Mouse (Mus musculus) mouse embryonic stem cell (cell line): Measurements from ENCODE around the gene Gm45208.

ENCODE experiments used
- in situ Hi-C, 2 experiments: fragments of 300-500 bp; cut with MboI; formaldehyde crosslinking; loops; 1 replicate in 1 of 2; 3 replicates in 1 of 2; pipeline ENCODE4 v1.14.3; 2019 to 2020; ENCODE audit warnings: low sequenced_read_pairs in 2 of 2, low pct_unique_long_range_greater_than_20kb in 1 of 2, mixed read lengths in 1 of 2; ENCODE audit not compliant: unreplicated experiment in 1 of 2

Gene Gm45208

DNA sequence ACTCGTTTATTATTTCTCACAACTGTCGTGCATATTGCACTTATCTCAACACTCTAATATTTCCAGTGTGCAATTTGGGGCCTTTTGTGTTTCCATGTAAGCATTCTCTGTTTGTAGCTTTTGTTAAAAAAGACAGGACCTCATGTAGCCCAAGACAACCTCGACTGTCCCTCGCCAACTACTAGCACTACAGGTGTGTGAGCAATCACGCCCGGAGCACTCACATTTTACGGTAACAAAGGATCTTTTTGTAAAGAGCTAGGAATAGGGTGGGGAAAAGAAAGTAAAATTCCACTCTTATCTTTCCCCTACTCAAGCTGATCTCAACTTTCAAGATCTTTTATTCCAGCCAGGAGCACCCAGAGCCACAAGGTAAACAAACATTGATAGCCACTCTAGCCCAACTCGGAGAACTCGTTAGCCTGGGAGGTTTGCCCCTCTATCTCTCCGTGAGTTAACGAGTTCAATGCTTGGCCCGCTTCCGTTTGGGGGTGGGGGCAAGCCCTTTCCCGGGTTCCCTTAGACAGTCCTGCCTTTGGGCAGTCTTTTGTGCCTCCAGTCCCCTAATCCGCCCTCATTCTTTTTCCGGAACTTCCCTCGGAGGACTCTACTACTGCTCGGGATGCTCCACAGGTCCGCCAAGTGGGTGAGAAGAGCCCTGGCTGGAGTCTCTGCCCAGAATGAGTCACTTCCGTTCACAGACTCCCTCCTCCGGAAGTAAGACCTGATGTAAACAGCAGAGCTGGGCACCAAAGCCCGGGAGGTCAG is at the start of gene Gm45208:
TSS of gene Gm45208 (plus strand) at position 732 of the 768 bp plus-strand sequence.
- in situ Hi-C loops = loop anchor here in 1 of 2 experiments (25.0 kb wide), 1 partner anchor 259 kb away; no protein-coding TSS in a partner anchor

DNA sequence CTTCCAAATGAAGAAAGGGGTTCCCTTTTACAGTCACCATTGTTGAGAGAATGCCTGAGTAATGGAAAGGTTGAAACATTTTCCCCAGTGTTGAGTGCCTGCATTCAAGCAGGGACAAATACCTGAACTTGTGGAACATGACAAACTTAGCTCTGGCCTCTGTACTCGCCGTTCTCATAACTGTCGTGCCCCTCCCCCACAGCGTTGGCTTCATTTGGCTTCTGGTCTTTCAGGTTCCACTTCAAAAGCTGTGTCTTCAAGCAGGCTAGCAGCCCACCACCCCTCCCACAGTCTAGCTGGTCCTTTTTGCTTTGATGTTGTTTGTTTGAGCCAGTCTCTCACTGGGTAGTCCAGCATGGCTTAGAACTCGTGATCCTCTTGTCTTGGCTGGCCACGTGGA is 49.3 kb upstream of the Gm45208 start:
- in situ Hi-C loops = no loop called here

DNA sequence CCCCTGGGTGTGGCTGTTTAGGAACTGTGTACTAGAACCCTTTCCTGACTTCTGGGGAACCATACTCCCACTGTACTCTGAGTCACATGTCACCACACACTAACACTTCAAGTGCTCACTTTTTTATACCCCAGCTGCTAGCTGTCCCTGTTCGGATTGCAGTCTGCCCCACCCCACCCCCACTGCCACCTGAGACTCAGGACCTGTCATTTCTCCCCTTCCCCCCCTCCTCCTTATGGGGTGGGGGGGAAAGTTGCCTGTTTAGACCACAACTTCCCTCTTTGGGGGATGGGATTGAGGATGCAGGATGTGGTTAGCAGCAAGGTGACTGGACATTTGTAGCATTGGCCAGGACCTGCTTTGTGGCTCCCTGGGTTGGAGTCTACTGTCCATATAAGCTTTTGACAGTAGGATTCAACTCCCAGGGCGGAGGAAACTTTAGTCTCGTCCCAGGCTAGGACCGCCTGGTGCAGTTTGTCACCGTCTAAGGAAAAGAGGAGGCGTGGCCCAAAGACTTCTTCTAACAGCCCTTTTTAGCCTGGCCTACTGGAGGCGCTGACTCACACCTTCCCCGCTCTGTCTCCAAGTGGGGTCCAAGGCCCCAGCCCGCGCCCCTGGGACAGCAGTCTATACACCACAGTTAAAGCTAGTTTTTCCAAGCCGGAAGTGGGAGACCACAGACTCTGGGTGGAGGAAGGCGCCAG is 48.3 kb upstream of the Gm45208 start:
- in situ Hi-C loops = no loop called here

DNA sequence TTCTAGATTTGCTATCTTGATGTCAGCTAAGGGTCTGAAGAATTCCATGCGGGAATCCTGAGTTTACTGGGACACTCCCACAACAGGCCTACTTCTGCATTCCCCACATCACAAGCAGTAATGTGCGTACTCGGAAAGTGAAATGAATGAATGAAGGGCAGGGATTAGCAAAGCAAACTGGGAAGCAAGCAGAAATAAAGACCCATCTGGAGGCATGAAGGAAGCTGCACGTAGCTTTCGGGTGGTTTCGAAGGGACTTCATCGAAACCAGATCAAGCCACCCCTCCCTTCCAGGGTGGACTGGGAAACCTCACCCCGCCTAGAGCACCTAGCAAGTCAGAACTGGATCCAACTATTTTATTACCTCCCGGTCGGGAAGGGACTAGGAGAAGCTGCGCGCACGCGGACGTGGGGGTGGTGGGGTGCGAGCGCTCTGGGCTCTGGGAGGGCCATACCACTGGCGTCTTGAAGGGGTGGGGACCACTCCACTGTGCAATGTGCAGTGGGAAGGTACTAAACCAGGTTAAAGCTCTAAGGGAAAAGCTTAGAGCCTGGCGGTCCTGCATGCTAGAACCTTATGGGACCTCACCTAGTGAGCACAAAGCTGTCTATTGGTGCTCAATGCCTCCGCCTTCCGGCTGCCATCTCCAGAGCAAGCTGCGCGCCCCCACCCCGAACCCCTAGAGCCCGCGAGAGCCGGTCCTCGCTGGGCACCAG is 47.6 kb upstream of the Gm45208 start:
- in situ Hi-C loops = no loop called here

DNA sequence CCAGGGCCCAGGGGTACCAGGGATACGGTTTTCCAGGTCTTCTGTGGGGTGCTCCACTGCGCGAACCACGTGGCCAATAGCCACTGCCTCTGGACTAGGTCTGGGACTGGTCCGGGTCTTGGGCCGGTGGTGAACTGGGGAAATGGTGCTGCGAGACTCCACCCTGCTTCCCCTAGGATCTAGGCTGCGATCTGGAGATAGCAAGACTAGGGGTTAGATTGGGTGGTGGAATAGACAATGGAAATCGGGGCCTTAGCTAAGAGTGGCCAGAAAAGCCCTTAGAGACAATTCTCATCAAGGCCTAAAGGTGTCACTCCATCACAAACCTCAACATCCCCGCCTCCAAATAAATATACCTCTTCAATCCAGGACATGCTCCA is 47.1 kb upstream of the Gm45208 start:
- in situ Hi-C loops = no loop called here

DNA sequence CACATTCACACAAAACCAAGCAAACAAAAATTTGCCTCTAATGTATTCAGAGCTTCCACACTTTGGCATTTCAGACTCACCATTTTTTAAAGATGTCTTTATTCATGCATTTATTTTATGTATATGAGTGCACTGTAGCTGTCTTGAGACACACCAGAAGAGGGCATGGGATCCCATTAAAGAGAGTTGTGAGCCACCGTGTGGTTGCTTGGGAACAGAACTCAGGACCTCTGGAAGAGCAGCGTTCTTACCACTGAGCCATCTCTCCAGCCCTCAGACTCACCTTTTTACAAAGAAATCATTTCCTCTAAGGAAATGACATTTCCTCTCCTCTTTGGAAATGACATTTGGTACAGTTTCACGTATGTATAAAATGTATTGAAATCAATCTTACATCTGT is 43.1 kb upstream of the Gm45208 start:
- in situ Hi-C loops = no loop called here

DNA sequence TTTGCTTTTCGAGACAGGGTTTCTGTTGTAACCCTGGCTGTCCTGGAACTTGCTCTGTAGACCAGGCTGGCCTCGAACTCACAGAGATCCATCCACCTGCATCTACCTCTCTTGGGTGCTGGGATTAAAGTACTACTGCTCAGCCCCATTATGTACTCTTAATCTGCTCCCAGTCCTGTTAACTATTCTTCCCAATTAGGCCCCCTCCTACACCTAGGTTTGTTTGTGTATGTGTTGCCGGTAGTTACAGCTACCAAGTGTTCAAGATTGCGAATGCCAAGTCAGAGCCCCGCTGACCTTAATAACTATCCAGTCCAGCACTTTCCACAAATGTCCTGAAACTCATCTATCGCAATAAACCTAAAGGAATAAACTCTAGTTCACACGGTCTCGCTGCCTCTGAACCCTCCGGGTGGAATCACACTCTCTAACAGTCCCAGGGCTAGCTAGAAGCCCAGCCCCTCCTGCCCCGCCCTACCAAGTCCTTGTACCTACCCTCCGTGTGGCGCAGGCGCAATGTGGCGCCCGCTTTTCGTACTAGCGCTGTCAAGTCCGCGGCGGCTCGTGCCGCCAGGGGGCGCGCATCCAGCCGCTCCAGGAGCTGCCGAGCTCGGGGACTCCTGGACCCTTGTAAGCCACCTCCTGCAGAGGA is 42.5 kb upstream of the Gm45208 start:
- in situ Hi-C loops = no loop called here

DNA sequence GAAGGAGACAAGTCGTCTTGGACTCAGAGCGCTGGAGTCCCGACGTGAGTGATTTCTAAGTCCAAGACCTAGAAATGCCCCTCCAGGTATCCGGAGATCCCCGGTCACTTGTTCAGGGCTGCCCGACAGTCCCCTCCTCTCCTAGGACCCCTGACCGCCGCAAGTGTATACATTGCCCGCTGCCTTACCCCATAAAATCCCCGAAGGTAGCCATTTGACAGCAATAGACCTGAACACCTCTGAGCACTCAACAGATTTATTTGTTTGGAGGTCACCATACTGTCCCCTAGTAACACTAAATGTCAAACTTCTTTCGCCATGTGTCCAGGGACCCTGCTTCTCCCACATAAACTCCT is 42.0 kb upstream of the Gm45208 start:
- in situ Hi-C loops = no loop called here

DNA sequence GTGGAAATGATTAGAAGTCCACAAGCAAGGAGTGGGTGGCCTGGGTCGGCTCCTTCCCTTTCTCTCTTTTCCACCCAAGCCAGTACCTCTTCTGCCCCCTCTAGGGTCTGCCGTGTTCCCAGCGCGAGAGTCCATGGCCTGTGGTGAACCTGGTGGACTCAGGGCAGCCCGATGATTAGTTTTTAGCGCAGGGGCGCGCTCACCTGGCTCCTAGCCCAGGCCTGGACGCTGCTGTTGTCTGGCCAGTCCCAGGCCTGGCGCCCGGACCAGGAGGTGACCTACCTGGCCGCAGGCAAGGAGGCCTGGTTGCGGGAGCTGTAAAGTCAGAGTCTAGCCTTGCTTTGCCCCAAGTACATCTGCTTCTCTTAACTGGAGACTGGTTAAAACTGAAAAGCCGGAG is 41.2 kb upstream of the Gm45208 start, which contains the start of gene Magix:
TSS of gene Magix (minus strand) at position 388 of the 400 bp plus-strand sequence.
- in situ Hi-C loops = no loop called here

DNA sequence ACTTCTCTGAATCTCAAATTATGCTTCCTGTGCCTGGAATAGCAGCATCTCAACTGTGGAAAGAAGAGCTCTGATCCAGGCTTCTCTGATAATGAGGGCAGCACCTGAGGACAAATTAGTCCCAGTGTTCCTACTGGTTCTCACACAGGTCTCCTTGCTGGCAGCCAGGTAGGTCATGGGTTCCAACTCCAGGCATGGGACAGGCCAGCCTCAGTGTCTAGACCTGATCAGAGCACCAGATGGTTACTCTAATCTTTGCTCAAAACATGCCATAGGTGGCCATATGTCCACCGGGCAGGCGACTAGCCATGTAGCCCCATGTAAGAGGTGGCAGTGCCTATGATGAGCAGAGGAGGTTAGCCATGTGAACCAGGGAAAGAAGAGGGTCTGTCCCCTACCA is 33.7 kb upstream of the Gm45208 start:
- in situ Hi-C loops = no loop called here

DNA sequence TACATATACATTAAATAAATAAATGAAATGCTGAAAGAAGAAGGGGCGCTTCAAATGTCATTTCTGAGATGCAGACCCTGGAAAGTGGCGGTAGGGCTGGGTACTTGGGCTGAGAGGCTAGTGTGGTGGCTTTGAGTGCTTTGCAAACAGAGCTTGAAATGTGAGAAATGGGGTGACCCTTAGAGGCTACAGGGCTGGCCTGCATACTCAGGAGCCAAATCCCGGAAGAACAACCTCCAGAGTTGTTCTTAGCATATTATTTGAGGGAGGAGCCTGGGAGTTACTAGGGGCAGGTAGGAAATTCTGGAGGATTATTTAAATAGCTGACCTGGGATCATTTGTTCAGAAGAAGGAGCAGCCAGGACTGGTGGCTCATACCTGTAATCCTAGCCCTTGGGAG is 31.6 kb upstream of the Gm45208 start:
- in situ Hi-C loops = loop anchor here in 1 of 2 experiments (10.0 kb wide), 1 partner anchor 216 kb away; no protein-coding TSS in a partner anchor

DNA sequence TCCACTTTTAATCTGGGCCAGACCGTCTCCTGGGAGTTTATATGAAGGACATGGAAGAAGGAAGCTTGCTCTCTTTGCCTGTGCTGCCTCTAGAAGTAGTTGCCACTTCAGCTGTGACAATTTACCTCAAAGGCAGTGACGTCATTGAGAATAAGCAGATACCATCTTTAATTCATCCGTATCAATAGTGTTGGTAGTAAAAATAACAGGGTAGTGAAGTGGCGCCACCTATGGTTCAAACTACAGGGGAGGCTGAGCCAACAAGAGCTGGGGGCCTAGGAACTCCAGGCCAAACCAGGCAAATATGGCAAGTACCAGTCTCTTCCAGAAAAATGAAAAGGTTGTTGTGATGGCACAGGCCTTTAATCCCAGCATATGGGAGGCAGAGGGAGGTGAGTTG is 29.2 kb upstream of the Gm45208 start:
- in situ Hi-C loops = loop anchor here in 1 of 2 experiments (10.0 kb wide), 1 partner anchor 218 kb away; no protein-coding TSS in a partner anchor

DNA sequence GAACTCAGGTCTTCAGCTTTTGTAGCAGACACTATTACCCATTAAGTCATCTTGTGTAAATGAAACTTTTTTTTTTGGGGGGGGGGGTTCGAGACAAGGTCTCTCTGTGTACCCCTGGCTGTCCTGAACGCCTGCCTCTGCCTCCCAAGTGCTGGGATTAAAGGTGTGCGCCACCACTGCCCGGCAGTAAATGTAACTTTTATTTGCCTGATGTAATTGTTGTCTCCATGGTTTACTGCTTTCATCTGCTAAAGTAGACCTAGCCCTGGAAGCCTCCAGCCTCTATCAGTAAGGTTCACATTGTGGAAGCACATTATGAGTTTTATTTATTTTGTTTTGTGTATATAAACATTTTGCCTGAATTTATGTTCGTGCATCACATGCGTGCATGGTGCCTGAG is 25.5 kb upstream of the Gm45208 start:
- in situ Hi-C loops = loop anchor here in 1 of 2 experiments (10.0 kb wide), 1 partner anchor 222 kb away; no protein-coding TSS in a partner anchor

DNA sequence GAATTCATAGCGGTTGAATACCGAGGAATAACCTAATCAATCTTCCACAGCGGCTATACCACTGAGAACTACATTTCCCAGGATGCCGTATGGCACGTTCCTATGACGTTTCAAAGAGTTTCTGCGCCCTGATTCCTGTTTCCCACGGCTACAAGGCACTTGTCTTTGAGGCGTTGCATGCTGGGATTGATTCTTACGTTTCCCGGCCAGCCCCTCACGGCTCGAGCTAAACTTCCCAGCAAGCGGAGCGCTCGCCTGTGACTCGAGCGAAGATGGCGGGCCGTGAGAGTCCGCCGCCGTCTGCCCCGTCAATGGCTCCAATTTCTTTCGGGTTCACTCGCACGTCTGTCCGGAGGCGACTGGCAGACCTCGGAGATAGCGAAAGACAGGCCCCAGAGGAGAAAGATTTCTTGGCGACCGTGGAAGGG is 25.1 kb upstream of the Gm45208 start, which contains the start of gene Gpkow:
TSS of gene Gpkow (plus strand) at position 178 of the 428 bp plus-strand sequence.
- in situ Hi-C loops = loop anchor here in 1 of 2 experiments (10.0 kb wide), 1 partner anchor 222 kb away; no protein-coding TSS in a partner anchor

DNA sequence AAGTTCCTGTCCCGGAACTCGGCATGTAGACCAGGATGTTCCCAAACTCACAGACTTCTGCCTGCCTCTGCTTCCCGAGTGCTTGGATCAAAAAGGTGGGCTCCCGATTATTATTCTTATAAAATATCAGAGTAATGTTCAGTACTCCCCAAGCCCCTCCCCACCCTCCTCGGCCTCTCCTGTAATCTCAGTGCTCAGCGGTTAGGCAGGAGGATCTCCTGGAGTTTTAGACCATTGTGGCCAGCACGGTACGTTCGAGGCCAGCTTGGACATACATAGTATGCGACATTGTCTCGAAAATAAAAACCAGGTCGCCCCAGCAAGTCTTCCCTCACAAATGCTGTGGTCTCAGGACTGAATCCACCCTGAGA is 8.3 kb upstream of the Gm45208 start:
- in situ Hi-C loops = loop anchor here in 1 of 2 experiments (25.0 kb wide), 1 partner anchor 251 kb away; no protein-coding TSS in a partner anchor

DNA sequence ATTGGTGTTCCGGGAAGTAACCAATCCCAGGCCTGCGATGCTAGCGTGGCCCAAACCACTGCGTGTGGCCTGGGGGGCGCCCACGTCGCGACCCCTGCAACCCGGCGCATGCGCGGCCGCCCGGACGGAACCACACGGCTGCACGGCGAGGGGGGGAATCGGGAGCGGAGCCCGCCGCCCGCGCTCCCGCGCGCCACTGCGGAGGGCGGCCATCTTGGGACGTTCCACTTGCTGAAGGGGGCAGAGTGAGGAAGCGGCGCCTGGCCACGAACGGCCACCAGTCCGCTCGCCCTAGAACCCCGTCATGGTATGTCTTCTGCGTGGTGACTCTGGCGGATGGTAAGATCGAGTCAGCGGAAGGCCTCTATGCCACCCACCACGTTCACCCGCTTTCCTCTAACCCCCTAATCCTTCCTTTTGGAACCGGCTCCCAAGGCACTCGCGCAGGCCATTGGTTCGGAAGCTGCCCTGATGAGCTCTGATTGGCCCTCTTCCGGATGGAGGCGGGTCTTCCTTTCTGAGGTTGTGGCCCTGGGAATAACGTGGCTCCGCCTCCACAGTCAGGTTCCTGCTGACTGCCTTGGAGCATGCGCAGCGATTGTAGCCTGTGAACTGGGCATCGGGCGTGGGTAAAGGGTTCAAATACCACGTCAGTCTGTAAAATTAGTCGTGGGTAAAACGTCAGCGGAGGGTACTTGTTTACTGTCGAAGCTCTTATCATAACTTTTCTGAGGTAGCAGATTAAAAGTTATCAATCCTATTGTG is 7.7 kb upstream of the Gm45208 start, which contains the start of gene Wdr45:
TSS of gene Wdr45 (plus strand) at position 199 of the 765 bp plus-strand sequence.
- in situ Hi-C loops = loop anchor here in 1 of 2 experiments (25.0 kb wide), 1 partner anchor 252 kb away; no protein-coding TSS in a partner anchor

DNA sequence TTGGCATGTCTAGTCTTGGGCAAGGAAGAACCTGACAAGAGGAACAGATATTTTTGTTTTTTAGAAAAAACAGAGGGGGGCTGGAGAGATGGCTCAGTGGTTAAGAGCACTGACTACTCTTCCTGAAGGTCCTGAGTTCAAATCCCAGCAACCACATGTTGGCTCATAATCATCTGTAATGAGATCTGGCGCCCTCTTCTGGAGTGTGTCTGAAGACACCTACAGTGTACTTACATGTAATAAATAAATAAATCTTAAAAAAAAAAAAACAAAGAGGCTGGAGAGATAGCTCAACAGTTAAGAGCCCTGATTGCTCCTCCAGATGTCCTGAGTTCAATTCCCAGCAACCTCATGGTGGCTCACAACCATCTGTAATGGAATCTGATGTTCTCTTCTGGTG is 6.0 kb upstream of the Gm45208 start:
- in situ Hi-C loops = loop anchor here in 1 of 2 experiments (25.0 kb wide), 1 partner anchor 254 kb away; no protein-coding TSS in a partner anchor
